9 mouse cellular contexts compared by ENCODE assay signal in genomic region chr15:97829432-97829831, GRCm38 (mm10). TPM values are rescaled to one million over a fixed set of nuclear protein-coding genes. Genes with fewer than 3 reads are reported as not detected.
DNase-seq lines count a peak whose midpoint lies in the region; ATAC-seq and TF ChIP-seq lines count a peak whose summit lies in the region.
"Had no signal": no experiment of that assay in that cellular context is flagged by ENCODE, and none has a peak within 500 bp of the region (broad histone marks: within the 10 kb centered on the region; RNA-seq: fewer than 3 reads in every experiment).

No protein-coding gene starts in this region.

- TF ChIP-seq POLR2A in kidney, adult 2 months (IDR thresholded peaks at IDR 0.05; ENCODE audit: low read depth, low read length): no peak

- 0 out of 2 replicates have a peak overlapping the region, but pooled peaks have one; percentile 65 for H3K4me3 ChIP-seq in kidney, adult 2 months (ENCODE audit: insufficient read depth, low read depth, low read length)
- peak overlapping the region; percentile 90 for H3K4me3 ChIP-seq in brown adipose tissue, adult 24 weeks (ENCODE audit: insufficient read depth, low read depth, low read length)
- H3K4me3 ChIP-seq in hindbrain, embryonic 16.5 days (ENCODE audit: low read length): no peak overlapping the region
- H3K4me3 ChIP-seq in midbrain, embryonic 15.5 days: peak overlapping the region; percentile 87; the same call in 1 of the 2 replicates

- peak overlapping the region; percentile 3; the same call in 1 of the 2 replicates for H3K27ac ChIP-seq in kidney, adult 2 months (ENCODE audit: insufficient read depth, low read depth, low read length)
- H3K27ac ChIP-seq in brown adipose tissue, adult 24 weeks (replicated peaks; ENCODE audit: low read depth, low read length): peak overlapping the region; percentile 91
- H3K27ac ChIP-seq in hindbrain, embryonic 16.5 days (ENCODE audit: low read depth, low read length): no peak overlapping the region
- H3K27ac ChIP-seq in midbrain, embryonic 15.5 days: peak overlapping the region; percentile 11; the same call in 1 of the 2 replicates

- no peak for TF ChIP-seq CTCF in kidney, adult 2 months (conservative IDR thresholded peaks at IDR 0.05; ENCODE audit: insufficient read depth, insufficient read length, low read depth, low read length)

- H3K9me3 ChIP-seq in hindbrain, embryonic 16.5 days (ENCODE audit: control insufficient read depth, low read length): no peaks in the 10 kb centered on the region
- H3K9me3 ChIP-seq in midbrain, embryonic 15.5 days: no peaks in the 10 kb centered on the region

- WGBS in kidney, adult 2 months: 59% methylated on average over 2 of the region's 2 CpGs
- 47% methylated on average over 2 of the region's 2 CpGs for WGBS in hindbrain, embryonic 16.5 days
- 51% methylated on average over 2 of the region's 2 CpGs for WGBS in midbrain, embryonic 15.5 days

- no peak overlapping the region for H3K9ac ChIP-seq in hindbrain, embryonic 16.5 days (ENCODE audit: low read depth, low read length)
- H3K9ac ChIP-seq in midbrain, embryonic 15.5 days: peak overlapping the region; percentile 99; the same call in 1 of the 2 replicates

- DNase-seq in kidney, adult 2 months: no peak
- no peak for DNase-seq in kidney, postnatal 36 days
- DNase-seq in urinary bladder, postnatal 4 days (ENCODE audit: low spot score in 2 of 2): no peak
- no peak for DNase-seq in ovary, postnatal 14 days (ENCODE audit: low spot score)
- DNase-seq: cerebellum, postnatal 10 days had no signal

- no peaks in the 10 kb centered on the region for H3K36me3 ChIP-seq in kidney, adult 2 months (ENCODE audit: control insufficient read depth, insufficient read depth, low read length)
- H3K36me3 ChIP-seq in hindbrain, embryonic 16.5 days (ENCODE audit: control insufficient read depth, insufficient read depth, low read length): no peaks in the 10 kb centered on the region
- H3K36me3 ChIP-seq in midbrain, embryonic 15.5 days (replicated peaks): no peaks in the 10 kb centered on the region

- no peak for ATAC-seq in hindbrain, embryonic 16.5 days
- ATAC-seq in midbrain, embryonic 15.5 days (replicated peaks): no peak
- no peak for ATAC-seq in megakaryocyte-erythroid progenitor cell, adult 5-6 weeks (replicated peaks; ENCODE audit: low FRiP score, low TSS enrichment, poor library complexity, severe bottlenecking)

- H3K4me2 ChIP-seq in hindbrain, embryonic 16.5 days (ENCODE audit: low read length): peak overlapping the region; percentile 81
- H3K4me2 ChIP-seq in midbrain, embryonic 15.5 days: peak overlapping the region; percentile 84

- no peaks in the 10 kb centered on the region for H3K27me3 ChIP-seq in kidney, adult 2 months (replicated peaks; ENCODE audit: control insufficient read depth, insufficient read depth, low read length)
- no peaks in the 10 kb centered on the region for H3K27me3 ChIP-seq in hindbrain, embryonic 16.5 days (replicated peaks; ENCODE audit: control insufficient read depth, insufficient read depth, low read length)
- no peaks in the 10 kb centered on the region for H3K27me3 ChIP-seq in midbrain, embryonic 15.5 days (replicated peaks)

- H3K4me1 ChIP-seq in kidney, adult 2 months (ENCODE audit: control insufficient read depth, insufficient read depth, low read length): peaks cover 22% of the 10 kb centered on the region
- H3K4me1 ChIP-seq in brown adipose tissue, adult 24 weeks (ENCODE audit: control insufficient read depth, insufficient read depth, insufficient read length, low read length): peaks cover 23% of the 10 kb centered on the region
- peaks cover 47% of the 10 kb centered on the region for H3K4me1 ChIP-seq in hindbrain, embryonic 16.5 days (ENCODE audit: control insufficient read depth, insufficient read depth, low read depth, low read length)
- H3K4me1 ChIP-seq in midbrain, embryonic 15.5 days: peaks cover 67% of the 10 kb centered on the region

RNA-seq across cellular contexts. Expression of gene Hdac7, which starts 14.9 kb away (rescaled TPM):
- 41.6 and 45.4 TPM in 2 replicates for polyA plus RNA-seq in kidney, adult 2 months (2012; rRNA removed)
- polyA plus RNA-seq in brown adipose tissue, adult 24 weeks (2012; ENCODE audit: insufficient read depth, insufficient read length, missing spikeins): 10.0 and 10.2 TPM in 2 replicates
- 25.2 and 27.4 TPM in 2 replicates for polyA plus RNA-seq in hindbrain, embryonic 16.5 days (2015; fragmentation: Nextera tagmentation; extraction: Ambion mirVana)
- polyA plus RNA-seq in midbrain, embryonic 15.5 days (2015; fragmentation: Nextera tagmentation; extraction: Ambion mirVana): 31.8 and 34.5 TPM in 2 replicates
- 129 and 194 TPM in 2 replicates for total RNA-seq in megakaryocyte-erythroid progenitor cell, adult 5-6 weeks (2014; fragmentation: Nextera tagmentation)
- 24.8 and 35.6 TPM in 2 replicates for total RNA-seq in megakaryocyte-erythroid progenitor cell, adult 5-6 weeks (2017)

RNA-seq across cellular contexts. Expression of gene Slc48a1, which starts 51.1 kb away (rescaled TPM):
- 182 and 203 TPM in 2 replicates for polyA plus RNA-seq in kidney, adult 2 months (2012; rRNA removed)
- polyA plus RNA-seq in brown adipose tissue, adult 24 weeks (2012; ENCODE audit: insufficient read depth, insufficient read length, missing spikeins): 70.5 and 79.9 TPM in 2 replicates
- polyA plus RNA-seq in hindbrain, embryonic 16.5 days (2015; fragmentation: Nextera tagmentation; extraction: Ambion mirVana): 118 and 122 TPM in 2 replicates
- 85.7 and 90.1 TPM in 2 replicates for polyA plus RNA-seq in midbrain, embryonic 15.5 days (2015; fragmentation: Nextera tagmentation; extraction: Ambion mirVana)
- 91.5 and 112 TPM in 2 replicates for total RNA-seq in megakaryocyte-erythroid progenitor cell, adult 5-6 weeks (2014; fragmentation: Nextera tagmentation)
- 53.7 and 72.6 TPM in 2 replicates for total RNA-seq in megakaryocyte-erythroid progenitor cell, adult 5-6 weeks (2017)
